Mouse (Mus musculus) ES-Bruce4 (cell line): ENCODE results near the gene Morn1.

Experiments used
- CTCF ChIP-seq: IDR thresholded peaks from one replicate; pipeline ENCODE4 v1.8.1; 2011; ENCODE audit warnings: low read depth, low read length
- EP300 ChIP-seq: IDR thresholded peaks from 2 replicates; pipeline ENCODE4 v1.6.1; 2011; ENCODE audit warnings: low read depth, low read length; ENCODE audit not compliant: insufficient read depth
- POLR2A ChIP-seq: IDR thresholded peaks from one replicate; pipeline ENCODE4 v1.8.1; 2011; ENCODE audit warnings: low read length; ENCODE audit not compliant: insufficient read depth

DNA sequence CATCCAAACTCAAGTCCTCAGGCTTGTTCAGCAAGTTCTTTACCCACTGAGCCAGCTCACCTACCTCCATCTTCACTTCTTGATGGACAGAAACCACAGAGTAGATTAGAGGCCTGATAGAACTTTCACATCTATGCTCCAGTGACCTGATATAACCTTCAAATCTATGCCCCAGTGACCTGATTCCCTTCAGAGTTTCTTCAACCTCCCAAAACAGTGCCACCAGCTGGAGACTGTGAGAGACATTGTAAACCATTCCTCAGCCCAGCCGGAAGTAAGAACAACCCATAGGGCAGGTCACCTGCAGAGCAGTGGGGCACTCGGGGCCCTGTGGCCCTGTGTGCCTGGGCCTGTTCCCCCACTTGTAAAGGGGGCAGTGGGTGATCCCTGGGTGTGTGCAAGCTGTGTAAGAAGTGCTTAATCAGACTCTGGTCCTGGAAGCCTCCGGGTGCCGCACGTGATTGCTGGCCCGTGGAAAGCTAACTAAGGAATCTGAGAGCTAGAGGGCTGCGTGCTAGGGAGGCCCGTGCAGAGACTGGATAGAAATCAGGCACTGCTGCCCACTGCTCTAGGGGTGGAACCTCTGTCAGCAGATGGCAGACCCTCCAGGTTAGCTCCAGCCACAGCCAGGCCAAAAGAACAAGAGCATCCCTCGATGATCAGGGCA lies 37.6 kb downstream of the Morn1 start:
- TF ChIP-seq POLR2A (no peak), CTCF (no peak), EP300 (no peak)
